Mouse (Mus musculus) forebrain, embryonic 12.5 days (tissue): ENCODE measurements around the gene Sh3bgrl. TPM values are rescaled to one million over a fixed set of nuclear protein-coding genes. Genes with fewer than 3 reads are reported as not detected.

ENCODE experiments used
- ATAC-seq: fragments of 200-750 bp; cut with Nextera tagmentation; 2 replicates; pipeline ENCODE4 v1.8.0; 2017; ENCODE audit warnings: moderate TSS enrichment; ENCODE audit not compliant: low FRiP score
- H3K27ac ChIP-seq: fragments of 300-500 bp; sonication (generic); 2 replicates; pipeline ENCODE4 v1.5.1; 2016; ENCODE audit warnings: mild to moderate bottlenecking
- H3K27me3 ChIP-seq: fragments of 300-500 bp; sonication (generic); 2 replicates; pipeline ENCODE4 v1.6.1; 2016; ENCODE audit warnings: mild to moderate bottlenecking
- H3K36me3 ChIP-seq: fragments of 300-500 bp; sonication (generic); replicated peaks from 2 replicates; pipeline ENCODE4 v1.6.1; 2016; ENCODE audit warnings: mild to moderate bottlenecking
- H3K4me1 ChIP-seq: fragments of 300-500 bp; sonication (generic); 2 replicates; pipeline ENCODE4 v1.6.1; 2016
- H3K4me2 ChIP-seq: fragments of 300-500 bp; sonication (generic); 2 replicates; pipeline ENCODE4 v1.6.1; 2016; ENCODE audit warnings: mild to moderate bottlenecking, moderate library complexity
- H3K4me3 ChIP-seq: fragments of 300-500 bp; sonication (generic); replicated peaks from 2 replicates; pipeline ENCODE4 v1.5.1; 2016; ENCODE audit warnings: mild to moderate bottlenecking
- H3K9ac ChIP-seq: fragments of 300-500 bp; sonication (generic); 2 replicates; pipeline ENCODE4 v1.6.1; 2016; ENCODE audit warnings: mild to moderate bottlenecking
- H3K9me3 ChIP-seq: fragments of 300-500 bp; sonication (generic); 2 replicates; pipeline ENCODE4 v1.6.1; 2016
- WGBS: fragments of 180-500 bp; shearing (Covaris S2); methylation state at CpG from one replicate; pipeline ENCODE4 v1.1.7; 2016; 5-methylcytosine and 5-hydroxymethylcytosine counted together
- polyA plus RNA-seq: library from polyadenylated mRNA; unstranded; fragments of >200 nt; fragmentation: Nextera tagmentation; extraction: Ambion mirVana; gene quantifications from 2 replicates; pipeline ENCODE4 v1.2.1, GENCODE M21; 2016

The Sh3bgrl gene
- polyA plus RNA-seq, 1 experiment from 2014 or later, result 236 TPM

- Histone ChIP-seq H3K9ac (no peak overlapping the region), H3K9me3 (no peaks in the 10 kb centered on the region), H3K4me1 (no peaks in the 10 kb centered on the region), H3K27me3 (no peaks in the 10 kb centered on the region), H3K27ac (no peak overlapping the region), H3K4me2 (no peak overlapping the region), H3K4me3 (no peak overlapping the region), H3K36me3 (no peaks in the 10 kb centered on the region)
- WGBS, result 67% methylated on average over 4 of the region's 4 CpGs
- ATAC-seq, result no peak
These were observed 95.8 kb downstream of the Sh3bgrl start for GRCm38 (mm10) chrX:109190969-109191368.

GRCm38 (mm10) chrX:109191436-109191835 is 96.3 kb downstream of the Sh3bgrl start:
- H3K4me1 ChIP-seq, result no peaks in the 10 kb centered on the region
- no peaks in the 10 kb centered on the region for H3K9me3 ChIP-seq
- no peaks in the 10 kb centered on the region for H3K36me3 ChIP-seq
- H3K27ac ChIP-seq, result no peak overlapping the region
- no peaks in the 10 kb centered on the region for H3K27me3 ChIP-seq
- no peak overlapping the region for H3K4me3 ChIP-seq
- no peak overlapping the region for H3K4me2 ChIP-seq
- 71% methylated on average over 4 of the region's 4 CpGs for WGBS
- H3K9ac ChIP-seq, result no peak overlapping the region
- ATAC-seq, result no peak

GRCm38 (mm10) chrX:109196468-109196867 is 101.3 kb downstream of the Sh3bgrl start, which contains the start of gene Gm6377:
TSS of gene Gm6377 (plus strand) at chrX:109196756.
- no peaks in the 10 kb centered on the region for H3K36me3 ChIP-seq
- no peaks in the 10 kb centered on the region for H3K4me1 ChIP-seq
- H3K27ac ChIP-seq, result no peak within 1 kb of the TSS
- no peak within 1 kb of the TSS for H3K9ac ChIP-seq
- no peaks in the 10 kb centered on the region for H3K27me3 ChIP-seq
- H3K4me3 ChIP-seq, result no peak within 1 kb of the TSS
- no peak within 1 kb of the TSS for H3K4me2 ChIP-seq
- WGBS, result 84% methylated on average over 4 of the region's 4 CpGs
- H3K9me3 ChIP-seq, result no peaks in the 10 kb centered on the region
- no peak for ATAC-seq

- no peak overlapping the region for H3K27ac ChIP-seq
- no peaks in the 10 kb centered on the region for H3K36me3 ChIP-seq
- ATAC-seq, result no peak
- H3K4me3 ChIP-seq, result no peak overlapping the region
- no peaks in the 10 kb centered on the region for H3K9me3 ChIP-seq
- H3K4me1 ChIP-seq, result no peaks in the 10 kb centered on the region
- no peaks in the 10 kb centered on the region for H3K27me3 ChIP-seq
- no peak overlapping the region for H3K4me2 ChIP-seq
- H3K9ac ChIP-seq, result no peak overlapping the region
These were observed 112.7 kb downstream of the Sh3bgrl start for GRCm38 (mm10) chrX:109207843-109208242.

- WGBS, result 100% methylated on average over 1 of the region's 1 CpGs
- Histone ChIP-seq H3K9ac (no peak overlapping the region), H3K4me3 (no peak overlapping the region), H3K36me3 (no peaks in the 10 kb centered on the region), H3K27ac (no peak overlapping the region), H3K27me3 (no peaks in the 10 kb centered on the region), H3K4me2 (no peak overlapping the region), H3K4me1 (no peaks in the 10 kb centered on the region), H3K9me3 (no peaks in the 10 kb centered on the region)
- ATAC-seq, result no peak
These were observed 133.6 kb downstream of the Sh3bgrl start for GRCm38 (mm10) chrX:109228720-109229119.

- Histone ChIP-seq H3K9me3 (no peaks in the 10 kb centered on the region), H3K4me3 (no peak overlapping the region), H3K4me1 (no peaks in the 10 kb centered on the region), H3K36me3 (no peaks in the 10 kb centered on the region), H3K9ac (no peak overlapping the region), H3K4me2 (no peak overlapping the region), H3K27ac (no peak overlapping the region), H3K27me3 (no peaks in the 10 kb centered on the region)
- ATAC-seq, result no peak
- 95% methylated on average over 3 of the region's 3 CpGs for whole genome bisulfite sequencing
These were observed 140.3 kb downstream of the Sh3bgrl start for GRCm38 (mm10) chrX:109235383-109236036.

GRCm38 (mm10) chrX:109238163-109238562 is 143.0 kb downstream of the Sh3bgrl start:
- Histone ChIP-seq H3K4me3 (no peak overlapping the region), H3K9ac (no peak overlapping the region), H3K27ac (no peak overlapping the region), H3K4me1 (no peaks in the 10 kb centered on the region), H3K4me2 (no peak overlapping the region), H3K27me3 (no peaks in the 10 kb centered on the region), H3K36me3 (no peaks in the 10 kb centered on the region), H3K9me3 (no peaks in the 10 kb centered on the region)
- ATAC-seq, result no peak

Other genes starting within 250 kb of the Sh3bgrl start
- gene Hmgn5, start 82.0 kb upstream of the Sh3bgrl start, polyA plus RNA-seq, result 43.2 and 47.4 TPM in 2 replicates
- gene Gm6377, start 101.4 kb downstream of the Sh3bgrl start, polyA plus RNA-seq, result not detected in 2 replicates